Mouse (Mus musculus): ENCODE data around the gene Etv6.
"Not testable (repeated sequence)": the region's sequence is repeated elsewhere in the genome, so short reads cannot be mapped to it uniquely, and the experiment has no call there.

Gene Etv6

GRCm38 (mm10) chr6:134035490-134036405 is at the start of gene Etv6:
Gene Etv6, plus strand, starts transcription at chr6:134035700.
- DNase-seq (ENCODE audit: low read depth, low spot score): peak; percentile 66

DNA sequence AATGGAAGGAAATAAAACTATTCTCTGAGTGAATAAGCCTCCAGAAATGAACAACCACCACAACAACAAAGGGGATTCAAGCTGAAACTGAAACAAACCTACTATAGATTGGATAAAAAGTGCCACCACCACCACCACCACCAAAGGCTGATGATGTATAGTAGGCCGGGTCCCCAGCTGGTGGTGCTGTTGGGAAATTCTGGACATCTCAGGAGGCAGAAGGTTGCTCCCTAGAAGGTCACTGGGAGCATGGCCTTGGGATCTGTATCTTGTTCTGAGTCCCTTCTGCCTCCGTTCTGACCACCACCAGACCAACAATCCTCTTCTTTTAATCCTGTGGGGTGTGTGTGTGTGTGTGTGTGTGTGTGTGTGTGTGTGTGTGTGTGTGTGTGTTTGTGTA is 49.3 kb upstream of the Etv6 start:
- no peak for DNase-seq (ENCODE audit: low read depth, low spot score)

DNA sequence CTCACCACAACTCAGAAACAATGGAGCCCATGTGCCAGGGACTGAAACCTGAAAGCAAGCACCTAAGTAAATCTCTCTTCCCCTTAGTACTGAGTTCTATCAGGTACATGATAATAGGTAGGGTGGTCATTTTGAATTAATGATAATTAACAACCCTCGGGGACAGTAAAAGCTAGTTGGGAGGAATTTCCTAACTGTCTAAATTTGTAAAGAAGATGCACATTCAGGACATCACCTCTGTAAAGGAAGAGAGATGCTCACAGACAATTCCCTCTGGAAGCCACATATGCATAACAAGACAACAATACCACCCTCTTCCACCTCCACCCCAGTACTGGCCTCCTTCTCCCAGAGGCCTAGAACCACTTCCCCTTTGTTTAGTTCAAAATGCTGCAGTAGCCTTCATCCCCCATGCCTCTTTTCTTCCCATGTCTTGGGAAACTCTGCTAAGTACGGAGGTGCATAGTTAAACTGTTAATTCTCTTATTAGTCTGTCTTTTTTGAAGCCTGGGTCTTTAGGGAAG is 48.4 kb upstream of the Etv6 start:
- no peak for DNase-seq (ENCODE audit: low read depth, low spot score)

DNA sequence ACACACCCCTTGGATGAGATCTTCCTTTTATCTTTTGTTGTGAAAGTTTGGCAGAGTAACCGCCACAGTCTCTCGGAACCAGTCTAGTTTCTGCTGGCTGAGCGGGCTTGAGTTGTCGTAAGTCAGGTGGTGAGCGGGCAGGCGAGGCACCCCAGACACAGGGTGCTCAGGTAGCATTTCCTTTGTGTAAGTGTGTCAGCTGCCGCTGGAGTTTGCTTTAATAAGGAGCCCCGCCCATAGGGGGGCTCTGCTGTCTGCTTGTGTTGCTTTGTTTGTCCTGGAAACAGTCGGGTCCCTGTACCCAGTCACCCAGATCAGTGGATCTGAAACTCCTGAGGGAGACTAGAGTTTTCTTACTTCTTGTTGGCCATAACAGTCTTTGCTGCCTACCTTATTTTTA is 47.5 kb upstream of the Etv6 start:
- DNase-seq (ENCODE audit: low read depth, low spot score): no peak

GRCm38 (mm10) chr6:133997461-133997860 is 38.0 kb upstream of the Etv6 start:
- DNase-seq (ENCODE audit: low read depth, low spot score): no peak

- no peak for DNase-seq (ENCODE audit: low read depth, low spot score)
Observed at GRCm38 (mm10) chr6:133997935-133998334, 37.6 kb upstream of the Etv6 start.

DNA sequence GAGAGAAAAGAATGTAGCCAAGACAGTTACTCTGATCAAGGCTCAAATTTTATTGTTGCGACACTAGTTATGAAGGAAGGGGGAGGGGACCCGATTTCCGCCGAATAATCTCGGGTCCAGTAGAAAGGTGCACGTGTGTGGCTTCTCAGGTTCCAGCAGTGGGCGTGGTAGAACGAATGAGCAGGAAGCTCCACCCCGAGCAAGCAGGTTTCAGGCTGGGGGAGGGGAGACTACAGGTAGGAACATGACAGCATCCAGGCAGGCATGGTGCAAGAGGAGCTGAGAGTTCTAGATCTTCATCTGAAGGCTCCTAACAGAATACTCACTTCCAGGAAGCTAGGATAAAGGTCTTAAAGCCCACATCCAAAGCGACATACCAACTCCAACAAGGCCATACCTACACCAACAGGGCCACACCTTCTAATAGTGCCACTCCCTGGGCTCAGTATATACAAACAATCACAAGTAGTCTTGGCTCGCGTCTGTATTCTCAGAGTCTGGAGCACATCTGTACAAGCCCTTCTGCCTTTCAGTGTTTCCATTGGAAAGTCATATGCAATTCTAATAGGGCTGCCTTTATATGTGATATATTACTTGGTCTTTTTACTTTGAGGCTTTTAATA is 20.9 kb upstream of the Etv6 start:
- not testable (repeated sequence) for DNase-seq (ENCODE audit: low read depth, low spot score)

GRCm38 (mm10) chr6:134018807-134019206 is 16.7 kb upstream of the Etv6 start:
- no peak for DNase-seq (ENCODE audit: low read depth, low spot score)

- no peak for DNase-seq (ENCODE audit: low read depth, low spot score)
Observed at GRCm38 (mm10) chr6:134020821-134021220, 14.7 kb upstream of the Etv6 start.

DNA sequence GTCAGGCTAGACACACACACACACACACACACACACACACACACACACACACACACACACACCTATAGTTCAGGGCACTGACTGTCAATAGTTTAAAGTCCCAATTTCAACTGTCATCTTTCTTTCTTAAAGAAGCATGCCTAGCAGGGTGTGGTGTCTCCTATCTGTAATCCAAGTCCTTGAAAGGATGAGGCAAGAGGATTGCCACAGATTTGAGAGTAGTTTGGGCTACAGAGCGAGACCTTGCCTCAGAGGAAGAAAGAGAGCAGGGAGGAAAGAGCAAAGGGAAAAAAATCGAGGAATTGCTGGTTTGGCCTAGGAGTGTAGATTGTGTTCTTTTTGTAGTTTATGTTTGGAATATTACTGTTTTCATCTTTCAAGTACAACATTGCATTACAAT is 9.2 kb upstream of the Etv6 start:
- no peak for DNase-seq (ENCODE audit: low read depth, low spot score)

DNA sequence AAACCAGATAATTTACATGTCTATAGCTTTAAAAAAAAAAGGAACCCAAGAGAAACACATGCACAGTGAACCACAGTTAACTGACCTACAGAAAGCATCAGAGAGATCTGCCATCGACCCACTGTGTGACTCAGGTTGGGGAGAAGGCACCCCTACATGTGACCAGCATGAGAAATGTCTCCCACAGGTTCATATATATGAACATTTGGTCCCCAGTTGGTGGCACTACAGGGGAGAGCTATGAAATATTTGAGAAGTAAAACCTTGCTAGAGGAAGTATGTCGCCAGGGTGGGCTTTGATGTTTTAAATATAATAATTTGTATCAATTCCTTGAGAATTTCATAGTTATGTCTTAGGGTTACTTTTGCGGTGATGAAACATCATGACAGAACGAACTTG is 8.5 kb upstream of the Etv6 start:
- no peak for DNase-seq (ENCODE audit: low read depth, low spot score)

- DNase-seq (ENCODE audit: low read depth, low spot score): no peak
Observed at GRCm38 (mm10) chr6:134032451-134032850, 3.0 kb upstream of the Etv6 start.

- DNase-seq (ENCODE audit: low read depth, low spot score): no peak
Observed at GRCm38 (mm10) chr6:134034436-134034835, 1.1 kb upstream of the Etv6 start.

GRCm38 (mm10) chr6:134034904-134035489 is 503 bp upstream of the Etv6 start:
- peak; percentile 84 for DNase-seq (ENCODE audit: low read depth, low spot score)

DNA sequence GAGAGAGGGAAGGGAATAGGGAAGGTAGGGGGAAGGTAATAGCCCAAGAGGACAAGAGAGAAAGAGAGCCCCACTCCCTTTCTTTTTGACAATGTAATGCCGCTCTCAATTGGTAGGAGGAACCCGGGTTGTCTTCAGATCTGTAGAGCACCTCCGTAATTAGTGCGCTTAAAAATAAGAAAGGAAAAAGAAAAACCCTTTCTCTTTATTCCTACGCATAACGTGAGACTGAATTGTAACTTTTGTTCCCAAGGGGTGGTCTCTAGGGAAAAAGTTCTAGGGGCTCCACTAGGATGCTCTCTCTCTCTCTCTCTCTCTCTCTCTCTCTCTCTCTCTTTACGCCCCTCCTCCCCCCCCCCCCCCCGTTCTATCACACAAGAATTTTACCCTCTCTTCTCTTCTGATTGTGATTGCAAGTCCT is 1.0 kb downstream of the Etv6 start:
- no peak for DNase-seq (ENCODE audit: low read depth, low spot score)

DNA sequence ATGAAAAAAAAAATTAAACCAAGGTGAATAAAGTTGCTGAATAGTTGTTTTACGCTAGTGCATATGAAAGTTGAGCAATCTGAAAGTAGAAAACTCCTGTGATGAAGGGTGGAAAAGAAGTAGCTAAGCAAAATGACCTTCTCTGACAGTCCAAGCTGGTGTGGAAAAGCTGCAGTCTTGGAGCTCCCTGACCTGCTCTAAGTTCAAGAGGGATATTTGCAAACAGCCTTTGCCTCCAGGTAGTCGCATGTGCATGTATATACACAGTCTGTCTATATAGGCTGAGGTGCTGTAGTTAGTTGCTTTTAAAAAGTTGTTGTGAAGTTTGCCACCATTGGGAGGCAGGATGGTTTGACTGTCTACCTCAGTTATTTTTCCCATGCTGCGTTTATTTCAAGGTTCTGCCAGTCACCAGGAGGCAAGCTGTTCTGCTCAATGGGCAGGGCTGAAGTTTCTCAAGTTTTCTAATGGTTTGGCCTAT is 1.5 kb downstream of the Etv6 start:
- no peak for DNase-seq (ENCODE audit: low read depth, low spot score)

GRCm38 (mm10) chr6:134037960-134038359 is 2.5 kb downstream of the Etv6 start:
- DNase-seq (ENCODE audit: low read depth, low spot score): no peak

DNA sequence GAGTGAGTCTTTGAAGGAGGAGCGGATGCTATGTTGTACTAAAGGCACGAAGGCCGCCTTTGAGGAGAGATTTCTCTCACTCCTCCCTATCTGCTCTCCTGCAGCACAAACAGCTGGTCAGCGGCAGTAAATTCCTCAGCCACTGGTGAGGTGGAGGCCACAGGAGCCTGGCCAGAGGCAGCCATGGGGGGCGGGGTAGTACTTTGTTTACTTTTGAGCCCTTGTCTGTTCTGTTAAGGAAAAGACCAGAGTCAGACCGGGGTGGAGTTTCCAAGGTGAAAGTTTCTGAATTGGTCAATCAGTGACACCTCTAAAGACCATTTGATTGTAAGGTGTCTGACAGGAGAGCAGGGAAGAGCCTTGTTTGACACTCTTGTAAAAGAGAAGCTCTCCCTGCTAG is 3.4 kb downstream of the Etv6 start:
- no peak for DNase-seq (ENCODE audit: low read depth, low spot score)

DNA sequence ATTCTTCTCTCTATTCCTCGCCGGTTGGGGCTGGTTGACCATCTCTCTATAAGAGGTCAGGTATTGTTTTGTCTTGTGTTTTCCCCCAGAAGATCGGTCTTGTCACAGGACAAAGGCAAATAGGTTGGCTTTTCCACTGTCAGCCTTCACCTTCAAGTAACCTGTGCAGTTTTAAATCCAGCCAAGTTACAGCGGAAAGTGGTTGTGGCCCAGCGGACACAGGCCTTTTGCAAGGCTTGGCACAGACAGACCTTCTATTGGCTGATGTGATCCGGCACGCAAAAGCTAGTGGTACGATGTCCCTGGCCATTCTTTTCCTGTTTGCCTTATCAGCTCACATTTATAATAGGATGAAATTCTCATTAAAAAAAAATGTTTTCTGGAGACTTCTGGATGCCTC is 3.9 kb downstream of the Etv6 start:
- DNase-seq (ENCODE audit: low read depth, low spot score): no peak

GRCm38 (mm10) chr6:134040312-134040711 is 4.8 kb downstream of the Etv6 start:
- no peak for DNase-seq (ENCODE audit: low read depth, low spot score)

- DNase-seq (ENCODE audit: low read depth, low spot score): no peak
Observed at GRCm38 (mm10) chr6:134041286-134041685, 5.8 kb downstream of the Etv6 start.

DNA sequence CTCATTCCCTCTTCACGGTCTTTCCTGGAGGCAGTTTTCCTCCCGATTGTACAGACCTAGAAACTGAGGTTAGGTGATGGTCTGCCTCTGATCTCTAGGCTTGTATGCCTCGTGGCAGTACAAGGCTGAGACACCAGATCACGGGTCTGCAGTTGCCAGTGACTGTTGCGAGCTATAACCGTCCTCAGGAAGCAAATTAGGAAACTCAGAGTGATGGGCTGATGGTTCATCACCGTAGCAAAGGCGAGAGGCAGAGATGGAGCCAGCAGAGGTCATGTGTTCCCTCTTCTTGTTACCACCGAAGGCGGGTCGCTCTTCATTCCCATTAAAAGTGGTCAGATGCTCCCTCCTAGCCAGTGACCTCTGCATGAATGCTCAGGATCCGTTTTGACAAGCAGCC is 6.4 kb downstream of the Etv6 start:
- DNase-seq (ENCODE audit: low read depth, low spot score): no peak
